Mouse (Mus musculus): ENCODE results near the gene Krt79. TPM values are rescaled to one million over a fixed set of nuclear protein-coding genes. Genes with fewer than 3 reads are reported as not detected.

Gene Krt79
- total RNA-seq (2021) = under 1 TPM in 1 of 2 experiments, not detected in 1; 0.13 TPM
- long read RNA-seq, experiment 1, partial matches to known transcripts = 1 of 1 reads
- long read RNA-seq, experiment 1, other reads (novel, unspliced or antisense) = 0 of 1 reads
- long read RNA-seq, experiment 2 = 0 reads

DNA sequence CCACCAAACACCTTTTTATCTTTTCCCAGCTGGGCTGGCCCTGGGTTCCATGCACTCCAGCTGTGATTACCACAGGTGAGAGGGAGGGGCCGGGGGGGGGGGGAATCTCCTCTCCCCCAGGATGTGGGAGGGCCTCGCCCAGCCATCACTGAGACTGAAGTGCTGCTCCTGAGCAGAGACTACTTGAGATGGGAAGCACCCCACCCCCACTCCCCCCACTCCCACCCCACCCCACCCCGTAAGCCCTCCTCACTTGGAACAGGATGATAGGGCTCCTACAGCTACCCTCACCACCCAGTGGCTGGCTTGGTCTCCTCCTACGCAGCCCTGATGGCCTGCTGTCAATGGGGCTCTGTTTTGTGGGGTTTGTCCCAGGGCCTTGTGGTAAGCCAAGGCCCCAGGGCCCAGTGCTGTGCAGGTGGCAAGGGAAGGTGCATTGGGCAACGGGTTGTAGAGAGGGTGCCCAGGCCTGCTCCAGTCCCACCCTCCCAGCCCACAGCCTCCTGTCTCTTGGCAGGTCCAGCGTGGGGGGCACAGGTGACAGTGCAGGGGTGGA is at the start of gene Krt79:
Gene Krt79, minus strand, starts transcription at position 51 of the 556 bp plus-strand sequence.
- intact Hi-C loops (cut with DNase I) = no loop called here
- no peak for DNase-seq

DNA sequence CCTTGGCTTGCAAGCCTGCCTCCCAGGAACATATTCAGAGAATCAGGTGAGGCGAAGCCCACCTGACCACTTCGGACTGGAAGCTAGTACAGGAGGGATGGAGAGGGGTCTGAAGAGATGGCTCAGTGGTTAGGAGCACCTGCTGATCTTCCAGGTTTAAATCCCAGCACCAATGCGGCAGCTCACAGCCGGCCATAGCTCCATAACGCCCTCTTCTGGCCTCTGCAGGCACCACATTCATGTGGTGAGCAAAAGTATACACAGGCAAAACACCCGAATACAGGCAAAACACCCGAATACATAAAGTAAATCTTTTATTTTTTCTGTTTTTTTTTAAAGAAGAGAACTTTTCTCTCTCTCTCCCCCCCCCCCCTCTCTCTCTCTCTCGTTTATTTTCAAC is 48.6 kb upstream of the Krt79 start:
- no peak for DNase-seq
- intact Hi-C loops (cut with DNase I) = loop anchor here (1.0 kb wide), 1 partner anchor 77 kb away; no protein-coding TSS in a partner anchor

DNA sequence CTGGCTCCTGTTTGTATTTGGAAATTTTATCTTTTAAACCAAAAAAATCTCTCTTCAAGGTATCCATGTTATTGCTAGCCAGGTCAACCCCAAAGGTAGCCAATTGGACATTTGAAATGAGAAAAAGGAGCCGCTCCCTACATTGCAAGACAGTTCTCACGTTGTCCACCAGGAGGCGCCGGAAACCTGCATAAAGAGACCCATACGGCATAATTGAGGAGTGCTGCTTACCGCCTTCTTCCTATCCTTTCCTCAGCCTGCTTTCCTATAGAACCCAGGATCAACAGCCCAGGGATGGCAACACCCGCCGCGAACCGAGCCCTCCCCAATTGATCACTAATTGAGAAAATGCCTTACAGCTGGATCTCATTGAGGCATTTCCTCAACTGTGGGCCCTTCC is 48.0 kb upstream of the Krt79 start:
- peak; percentile 74 to 86 for DNase-seq
- intact Hi-C loops (cut with DNase I) = loop anchor here (1.0 kb wide), 1 partner anchor 77 kb away; no protein-coding TSS in a partner anchor

GRCm38 (mm10) chr15:101984746-101985145 is 44.6 kb upstream of the Krt79 start:
- no peak for DNase-seq
- intact Hi-C loops (cut with DNase I) = no loop called here

GRCm38 (mm10) chr15:101983949-101984601 is 44.0 kb upstream of the Krt79 start:
- intact Hi-C loops (cut with DNase I) = loop anchor here (2.0 kb wide), 1 partner anchor 643 kb away; no protein-coding TSS in a partner anchor
- DNase-seq = peak; percentile 87 to 89

- intact Hi-C loops (cut with DNase I) = loop anchor here (2.0 kb wide), 1 partner anchor 643 kb away; no protein-coding TSS in a partner anchor
Measured at GRCm38 (mm10) chr15:101983315-101983948, 43.3 kb upstream of the Krt79 start.

DNA sequence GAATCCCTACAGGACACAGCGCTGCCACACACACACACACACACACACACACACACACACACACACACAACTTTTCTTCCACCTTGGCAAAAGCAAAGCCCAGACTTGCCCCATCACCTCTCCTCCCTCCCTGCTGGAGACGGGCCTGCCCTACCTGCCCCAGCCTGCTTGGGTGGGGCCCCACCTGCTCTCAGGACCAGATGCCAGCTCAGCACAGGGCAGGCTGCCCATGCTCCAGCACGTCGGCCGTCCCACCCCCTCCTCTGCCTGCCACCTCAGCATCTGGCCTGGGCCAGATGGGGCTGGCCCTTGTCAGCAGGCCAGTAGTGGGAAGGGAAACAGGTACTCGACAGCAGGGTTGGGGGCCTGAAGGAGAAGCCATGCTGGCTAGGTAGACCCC is 40.7 kb upstream of the Krt79 start:
- intact Hi-C loops (cut with DNase I) = loop anchor here (2.0 kb wide), 1 partner anchor 648 kb away; no protein-coding TSS in a partner anchor
- DNase-seq = no peak

More at GRCm38 (mm10) chr15:101983315-101983948, 43.3 kb upstream of the Krt79 start:
- DNase-seq = no peak

GRCm38 (mm10) chr15:101977043-101977726 is 37.1 kb upstream of the Krt79 start:
- peak; percentile 87 to 93 for DNase-seq
- intact Hi-C loops (cut with DNase I) = no loop called here

DNA sequence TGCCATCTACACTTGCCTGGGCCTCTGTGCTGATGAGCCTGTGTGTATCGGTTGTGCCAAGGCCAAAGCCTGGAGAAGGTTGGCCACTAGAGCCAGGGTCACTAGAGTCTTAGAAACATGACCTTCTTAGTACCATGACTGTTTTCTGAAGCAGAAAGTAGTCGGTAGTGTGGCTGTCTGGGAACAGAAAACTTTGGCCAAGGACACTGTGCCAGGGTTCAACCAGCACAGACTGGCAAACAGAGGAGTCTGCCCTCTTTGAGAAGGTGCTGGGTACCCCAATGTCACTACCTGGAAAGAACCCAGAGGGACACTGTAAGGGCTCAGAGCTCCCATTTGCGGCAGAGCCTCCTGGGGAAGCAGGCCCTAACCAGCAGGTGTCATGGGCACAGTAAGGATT is 36.5 kb upstream of the Krt79 start:
- intact Hi-C loops (cut with DNase I) = no loop called here
- DNase-seq = no peak

DNA sequence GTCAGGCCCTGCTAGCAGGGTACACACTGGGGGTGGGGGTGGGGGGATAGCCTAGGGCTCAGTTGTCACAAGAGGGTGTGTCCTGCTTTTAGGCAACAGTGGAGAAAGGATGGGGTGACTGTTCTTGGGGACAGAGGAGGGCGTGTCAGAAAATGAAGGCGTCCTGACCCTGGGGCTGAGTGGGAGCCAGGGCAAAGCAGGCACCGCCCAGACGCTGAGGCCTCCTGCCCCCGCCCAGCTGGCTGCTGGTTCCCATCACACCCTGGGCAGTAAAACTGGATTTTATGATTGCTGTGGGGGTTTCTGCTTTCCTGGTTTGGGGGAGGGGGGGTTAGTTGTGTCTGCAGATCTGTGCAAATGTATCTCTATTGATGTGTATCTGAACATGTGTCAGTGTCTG is 35.9 kb upstream of the Krt79 start:
- DNase-seq = peak; percentile 45 to 72
- intact Hi-C loops (cut with DNase I) = no loop called here

- DNase-seq = peak; percentile 28 to 30
- intact Hi-C loops (cut with DNase I) = loop anchor here (5.0 kb wide), 1 partner anchor 452 kb away; no protein-coding TSS in a partner anchor
Measured at GRCm38 (mm10) chr15:101974083-101974845, 34.1 kb upstream of the Krt79 start.

DNA sequence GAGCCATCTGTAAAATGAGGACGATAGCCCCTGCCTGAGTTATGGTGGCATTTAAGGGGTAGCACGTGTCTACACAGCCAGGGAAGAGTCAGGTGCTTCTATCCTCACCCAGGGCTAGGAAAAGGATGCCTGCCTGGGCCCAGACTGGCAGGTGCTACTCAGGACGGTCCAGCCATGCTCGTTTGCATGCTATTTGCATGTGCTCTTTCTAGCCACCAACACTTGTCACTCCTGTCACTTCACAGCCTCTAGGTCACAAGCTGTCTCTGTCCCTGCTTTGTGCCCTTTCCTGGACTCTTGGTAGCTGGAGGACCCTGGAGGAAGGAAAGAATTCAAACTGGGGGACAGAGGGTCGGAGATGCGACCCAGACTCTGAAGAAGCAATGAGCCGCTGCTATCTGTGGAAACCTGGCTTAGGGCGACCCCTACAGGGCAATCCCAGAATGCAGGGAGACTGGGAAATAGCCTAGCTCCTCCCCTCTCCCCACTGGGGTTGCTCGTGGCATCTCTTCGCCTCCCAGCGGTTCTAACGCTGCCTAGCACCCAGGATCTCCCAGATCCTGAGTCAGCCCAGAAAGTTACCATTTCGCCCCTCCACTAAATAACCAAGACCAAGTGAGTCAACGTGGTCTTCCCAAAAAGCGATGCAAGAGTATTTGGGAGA is 33.4 kb upstream of the Krt79 start:
- DNase-seq = peak; percentile 92 to 99
- intact Hi-C loops (cut with DNase I) = loop anchor here (2.0 to 5.0 kb wide), 2 partner anchors 203 to 451 kb away; no protein-coding TSS in a partner anchor

DNA sequence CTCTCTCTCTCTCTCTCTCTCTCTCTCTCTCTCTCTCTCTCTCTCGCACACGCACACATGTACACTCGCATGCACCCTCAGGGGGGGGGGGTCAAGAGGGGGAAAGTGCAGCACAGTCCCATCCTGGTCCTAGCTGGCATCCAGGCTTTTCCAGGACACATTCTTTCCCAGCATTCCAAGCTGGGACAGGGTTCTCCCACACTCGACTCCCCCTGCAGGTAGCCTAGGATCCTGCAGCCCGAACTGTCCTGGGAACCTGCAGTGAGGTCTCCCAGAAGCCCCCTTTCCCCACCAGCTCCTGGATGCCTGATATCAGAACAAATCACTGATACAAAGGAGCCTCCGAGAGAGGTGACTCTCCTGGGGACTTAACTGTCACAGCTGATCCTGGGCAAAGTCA is 30.4 kb upstream of the Krt79 start:
- DNase-seq = no peak
- intact Hi-C loops (cut with DNase I) = loop anchor here (5.0 kb wide), 1 partner anchor 448 kb away; no protein-coding TSS in a partner anchor

GRCm38 (mm10) chr15:101966808-101967207 is 26.7 kb upstream of the Krt79 start:
- no peak for DNase-seq
- intact Hi-C loops (cut with DNase I) = no loop called here

GRCm38 (mm10) chr15:101958891-101959290 is 18.8 kb upstream of the Krt79 start:
- intact Hi-C loops (cut with DNase I) = no loop called here
- no peak for DNase-seq

DNA sequence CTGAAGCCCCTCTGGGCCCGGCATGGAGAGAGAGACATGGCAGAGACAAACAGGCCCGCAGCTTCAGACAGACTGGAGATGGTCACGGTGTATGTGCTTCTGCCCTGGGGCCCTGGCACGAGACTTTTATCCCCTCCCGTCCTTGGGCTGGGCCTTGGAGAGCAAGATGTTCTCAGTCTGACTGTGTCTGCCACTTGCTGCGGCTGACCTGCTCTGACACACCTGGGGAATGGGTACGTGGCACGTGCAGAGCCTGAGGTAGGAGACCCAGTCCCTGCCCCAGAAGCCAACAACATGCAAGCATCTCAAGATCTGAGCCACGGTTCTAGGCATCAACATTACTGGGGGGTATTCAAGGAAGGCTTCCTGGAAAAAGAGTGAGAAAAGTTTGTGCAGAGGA is 14.1 kb upstream of the Krt79 start, which contains the start of gene Krt78:
Gene Krt78, minus strand, starts transcription at position 101 of the 400 bp plus-strand sequence.
- intact Hi-C loops (cut with DNase I) = no loop called here
- DNase-seq = no peak

GRCm38 (mm10) chr15:101952733-101953474 is 12.8 kb upstream of the Krt79 start:
- intact Hi-C loops (cut with DNase I) = no loop called here
- DNase-seq = no peak

DNA sequence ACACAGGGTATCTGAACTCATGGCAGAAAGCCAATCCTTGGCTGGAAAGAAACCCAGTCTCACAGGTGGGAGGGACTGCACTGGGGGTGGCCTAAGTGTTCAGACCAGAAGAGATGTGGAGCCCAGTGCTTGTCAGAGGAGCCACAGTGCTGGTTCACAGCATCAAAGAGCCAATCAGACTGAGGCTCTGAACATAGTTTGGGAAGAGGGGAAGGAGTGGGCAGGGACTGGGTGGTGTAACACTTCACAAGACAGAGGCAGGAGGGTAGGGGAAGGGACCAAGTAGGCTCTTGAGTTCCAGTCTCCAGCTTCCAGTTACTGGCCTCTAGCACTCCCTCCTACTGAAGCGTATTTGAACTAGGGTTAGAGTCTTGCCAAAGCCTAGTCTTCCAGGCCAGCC is 5.3 kb upstream of the Krt79 start:
- intact Hi-C loops (cut with DNase I) = no loop called here
- DNase-seq = no peak
